Mouse (Mus musculus) hindbrain, embryonic 11.5 days (tissue): ENCODE data around the gene Mroh3. TPM values are rescaled to one million over a fixed set of nuclear protein-coding genes. Genes with fewer than 3 reads are reported as not detected.

ENCODE experiments used
- ATAC-seq: fragments of 200-750 bp; cut with Nextera tagmentation; 2 replicates; pipeline ENCODE4 v1.8.0; 2017; ENCODE audit warnings: mild to moderate bottlenecking, moderate TSS enrichment, moderate library complexity; ENCODE audit not compliant: low FRiP score
- DNase-seq: peaks from one replicate; pipeline ENCODE4 v3.0.0-alpha.2; 2015; ENCODE audit warnings: low spot score
- H3K27ac ChIP-seq: fragments of 300-500 bp; sonication (generic); 2 replicates; pipeline ENCODE4 v1.5.1; 2014; ENCODE audit warnings: mild to moderate bottlenecking, low read depth, low read length
- H3K27me3 ChIP-seq: fragments of 300-500 bp; sonication (generic); 2 replicates; pipeline ENCODE4 v1.6.1; 2014; ENCODE audit warnings: mild to moderate bottlenecking, low read length, moderate library complexity, mixed read lengths; ENCODE audit not compliant: control insufficient read depth, insufficient read depth
- H3K36me3 ChIP-seq: fragments of 300-500 bp; sonication (generic); 2 replicates; pipeline ENCODE4 v1.6.1; 2014; ENCODE audit warnings: mild to moderate bottlenecking, low read length, moderate library complexity, mixed read lengths; ENCODE audit not compliant: control insufficient read depth, insufficient read depth
- H3K4me1 ChIP-seq: fragments of 300-500 bp; sonication (generic); replicated peaks from 2 replicates; pipeline ENCODE4 v1.6.1; 2014; ENCODE audit warnings: low read length, mixed read lengths; ENCODE audit not compliant: control insufficient read depth, insufficient read depth
- H3K4me2 ChIP-seq: fragments of 300-500 bp; sonication (generic); replicated peaks from 2 replicates; pipeline ENCODE4 v1.6.1; 2014; ENCODE audit warnings: mild to moderate bottlenecking, low read depth, low read length
- H3K4me3 ChIP-seq: fragments of 300-500 bp; sonication (generic); 2 replicates; pipeline ENCODE4 v1.5.1; 2014; ENCODE audit warnings: low read depth, low read length
- H3K9ac ChIP-seq: fragments of 300-500 bp; sonication (generic); 2 replicates; pipeline ENCODE4 v1.6.1; 2014; ENCODE audit warnings: low read depth, low read length
- H3K9me3 ChIP-seq: fragments of 300-500 bp; sonication (generic); 2 replicates; pipeline ENCODE4 v1.6.1; 2016; ENCODE audit warnings: low read length; ENCODE audit not compliant: control insufficient read depth
- whole genome bisulfite sequencing: fragments of 180-500 bp; shearing (Covaris S2); extraction: QIAGEN DNeasy Blood & Tissue Kit; methylation state at CpG from one replicate; pipeline ENCODE4 v1.1.7; 2014; 5-methylcytosine and 5-hydroxymethylcytosine counted together
- polyA plus RNA-seq: library from polyadenylated mRNA; unstranded; fragments of >200 nt; fragmentation: Nextera tagmentation; extraction: Ambion mirVana; gene quantifications from 2 replicates; pipeline ENCODE4 v1.2.1, GENCODE M21; 2014

Mroh3 gene
- polyA plus RNA-seq, 1 experiment from 2014 or later: 0.32 TPM

GRCm38 (mm10) chr1:136160297-136160696, 52.3 kb downstream of the Mroh3 start:
- H3K36me3 ChIP-seq: no peaks in the 10 kb centered on the region
- WGBS: 92% methylated on average over 12 of the region's 12 CpGs

GRCm38 (mm10) chr1:136159830-136160229, 52.8 kb downstream of the Mroh3 start:
- H3K9ac ChIP-seq: no peak overlapping the region
- no peaks in the 10 kb centered on the region for H3K4me1 ChIP-seq
- H3K36me3 ChIP-seq: no peaks in the 10 kb centered on the region
- WGBS: 53% methylated on average over 11 of the region's 12 CpGs
- H3K27ac ChIP-seq: no peak overlapping the region
- DNase-seq (peak; percentile 31), ATAC-seq (no peak)
- no peak overlapping the region; the same call in 1 of the 2 replicates for H3K4me3 ChIP-seq
- H3K9me3 ChIP-seq: no peaks in the 10 kb centered on the region
- no peaks in the 10 kb centered on the region for H3K27me3 ChIP-seq
- no peak overlapping the region for H3K4me2 ChIP-seq

More at GRCm38 (mm10) chr1:136160297-136160696, 52.3 kb downstream of the Mroh3 start:
- Histone ChIP-seq H3K9me3 (no peaks in the 10 kb centered on the region), H3K27ac (no peak overlapping the region), H3K4me1 (no peaks in the 10 kb centered on the region), H3K9ac (no peak overlapping the region), H3K4me2 (no peak overlapping the region), H3K27me3 (no peaks in the 10 kb centered on the region), H3K4me3 (no peak overlapping the region)
- DNase-seq (no peak), ATAC-seq (no peak)

GRCm38 (mm10) chr1:136156951-136157350, 55.7 kb downstream of the Mroh3 start:
- no peak for ATAC-seq
- H3K9ac ChIP-seq: no peak overlapping the region
- H3K4me2 ChIP-seq: no peak overlapping the region
- 89% methylated on average over 4 of the region's 4 CpGs for WGBS
- no peaks in the 10 kb centered on the region for H3K9me3 ChIP-seq
- H3K27me3 ChIP-seq: no peaks in the 10 kb centered on the region
- no peak overlapping the region for H3K27ac ChIP-seq
- no peaks in the 10 kb centered on the region for H3K4me1 ChIP-seq
- H3K4me3 ChIP-seq: no peak overlapping the region
- peaks cover 6% of the 10 kb centered on the region for H3K36me3 ChIP-seq
- DNase-seq: no peak

GRCm38 (mm10) chr1:136156304-136156703, 56.3 kb downstream of the Mroh3 start:
- peaks cover 6% of the 10 kb centered on the region for H3K36me3 ChIP-seq
- no peak overlapping the region for H3K4me3 ChIP-seq
- no peak overlapping the region for H3K9ac ChIP-seq
- H3K27me3 ChIP-seq: no peaks in the 10 kb centered on the region
- H3K4me2 ChIP-seq: no peak overlapping the region
- no peak overlapping the region for H3K27ac ChIP-seq
- WGBS: 97% methylated on average over 4 of the region's 4 CpGs
- no peaks in the 10 kb centered on the region for H3K4me1 ChIP-seq
- DNase-seq: no peak
- no peak for ATAC-seq
- no peaks in the 10 kb centered on the region for H3K9me3 ChIP-seq

GRCm38 (mm10) chr1:136151371-136151770, 61.3 kb downstream of the Mroh3 start:
- 94% methylated on average over 8 of the region's 8 CpGs for WGBS
- no peaks in the 10 kb centered on the region for H3K27me3 ChIP-seq
- DNase-seq: no peak
- H3K4me3 ChIP-seq: no peak overlapping the region
- no peaks in the 10 kb centered on the region for H3K4me1 ChIP-seq
- H3K4me2 ChIP-seq: no peak overlapping the region
- H3K9ac ChIP-seq: no peak overlapping the region
- peaks cover 12% of the 10 kb centered on the region for H3K36me3 ChIP-seq
- H3K27ac ChIP-seq: no peak overlapping the region
- no peaks in the 10 kb centered on the region for H3K9me3 ChIP-seq
- no peak for ATAC-seq

GRCm38 (mm10) chr1:136149702-136150101, 62.9 kb downstream of the Mroh3 start:
- Histone ChIP-seq H3K9me3 (no peaks in the 10 kb centered on the region), H3K27ac (no peak overlapping the region), H3K27me3 (no peaks in the 10 kb centered on the region), H3K9ac (no peak overlapping the region), H3K36me3 (peaks cover 12% of the 10 kb centered on the region), H3K4me3 (no peak overlapping the region), H3K4me1 (no peaks in the 10 kb centered on the region), H3K4me2 (no peak overlapping the region)
- 88% methylated on average over 9 of the region's 9 CpGs for WGBS
- ATAC-seq: no peak
- DNase-seq: no peak

GRCm38 (mm10) chr1:136143514-136143913, 69.1 kb downstream of the Mroh3 start:
- peaks cover 7% of the 10 kb centered on the region; the same call in 1 of the 2 replicates for H3K36me3 ChIP-seq
- H3K27ac ChIP-seq: no peak overlapping the region
- H3K4me1 ChIP-seq: peaks cover 23% of the 10 kb centered on the region
- DNase-seq (peak; percentile 21), ATAC-seq (no peak)
- no peaks in the 10 kb centered on the region for H3K27me3 ChIP-seq
- H3K4me3 ChIP-seq: no peak overlapping the region
- no peak overlapping the region for H3K9ac ChIP-seq
- no peaks in the 10 kb centered on the region for H3K9me3 ChIP-seq
- no peak overlapping the region for H3K4me2 ChIP-seq
- WGBS: 66% methylated on average over 10 of the region's 10 CpGs

- peak; percentile 51 for DNase-seq
- H3K4me3 ChIP-seq: no peak overlapping the region
- peaks cover 29% of the 10 kb centered on the region for H3K4me1 ChIP-seq
- H3K9me3 ChIP-seq: no peaks in the 10 kb centered on the region
- no peaks in the 10 kb centered on the region for H3K27me3 ChIP-seq
- 0 out of 2 replicates have a peak, but pooled peaks cover 2% of the 10 kb centered on the region for H3K36me3 ChIP-seq
- H3K27ac ChIP-seq: no peak overlapping the region
- 52% methylated on average over 6 of the region's 6 CpGs for WGBS
- no peak overlapping the region for H3K9ac ChIP-seq
- H3K4me2 ChIP-seq: no peak overlapping the region
- peak; percentile 47 for ATAC-seq
Observed at GRCm38 (mm10) chr1:136142336-136142735, 70.3 kb downstream of the Mroh3 start.

- ATAC-seq: no peak
- H3K4me1 ChIP-seq: peaks cover 34% of the 10 kb centered on the region
Observed at GRCm38 (mm10) chr1:136141176-136141950, 71.3 kb downstream of the Mroh3 start.

More at GRCm38 (mm10) chr1:136141176-136141950, 71.3 kb downstream of the Mroh3 start:
- DNase-seq: no peak
- Histone ChIP-seq H3K27me3 (no peaks in the 10 kb centered on the region), H3K36me3 (no peaks in the 10 kb centered on the region), H3K9me3 (no peaks in the 10 kb centered on the region), H3K4me3 (no peak overlapping the region), H3K27ac (no peak overlapping the region), H3K4me2 (no peak overlapping the region), H3K9ac (no peak overlapping the region)
- 78% methylated on average over 11 of the region's 11 CpGs for WGBS
